Mouse (Mus musculus): ENCODE measurements around the gene Polr2a. TPM values are rescaled to one million over a fixed set of nuclear protein-coding genes. Genes with fewer than 3 reads are reported as not detected.

The Polr2a gene
- polyA plus RNA-seq, 1 experiment from 2014 or later, result 14.0 TPM

DNA sequence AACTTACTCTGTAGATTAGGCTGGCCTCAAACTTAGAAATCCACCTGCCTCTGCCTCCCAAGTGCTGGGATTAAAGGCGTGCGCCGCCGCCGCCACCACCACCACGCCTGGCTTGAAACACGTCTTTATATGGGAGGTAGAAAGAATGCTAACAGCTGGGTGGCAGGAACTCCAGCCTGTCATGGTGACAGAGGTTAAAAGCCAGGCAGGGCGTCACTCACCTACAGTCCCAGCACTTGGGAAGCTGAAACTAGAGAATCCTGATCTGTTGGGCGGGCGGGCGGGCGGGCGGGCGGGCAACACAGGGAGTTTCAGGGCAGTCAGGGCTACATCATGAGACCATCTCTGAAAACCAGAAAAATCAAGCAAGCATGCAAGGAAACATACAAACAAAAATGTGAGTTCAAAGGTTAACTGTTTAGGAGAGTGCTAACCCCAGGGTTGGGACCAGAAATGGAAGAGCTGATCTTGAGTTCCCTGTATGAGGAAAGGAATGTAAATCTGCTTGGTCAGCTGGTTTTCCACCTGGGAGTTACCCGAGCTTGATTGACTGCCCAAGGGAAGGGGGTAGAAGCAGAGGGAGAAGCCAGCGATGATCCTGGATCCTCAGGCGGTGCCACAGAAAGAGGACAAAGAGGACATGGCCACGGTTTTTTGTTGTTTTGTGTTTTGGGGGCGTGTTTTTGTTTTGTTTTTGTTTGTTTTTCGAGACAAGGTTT is 45.3 kb downstream of the Polr2a start:
- Histone ChIP-seq H3K9me3 (ENCODE audit: control insufficient read depth) (no peaks in the 10 kb centered on the region), H3K4me2 (replicated peaks; ENCODE audit: low read depth) (no peak overlapping the region), H3K27ac (ENCODE audit: low read depth, low read length) (no peak overlapping the region), H3K27me3 (replicated peaks; ENCODE audit: control insufficient read depth, insufficient read depth, low read length) (no peaks in the 10 kb centered on the region), H3K36me3 (ENCODE audit: control insufficient read depth, insufficient read depth) (no peaks in the 10 kb centered on the region), H3K4me3 (ENCODE audit: low read depth, low read length) (no peak overlapping the region), H3K9ac (ENCODE audit: low read depth, low read length) (no peak overlapping the region), H3K4me1 (replicated peaks; ENCODE audit: control insufficient read depth, insufficient read depth, low read length) (no peaks in the 10 kb centered on the region)
- TF ChIP-seq CTCF (IDR thresholded peaks at IDR 0.05; ENCODE audit: low read depth), result no peak
- 80% methylated on average over 20 of the region's 20 CpGs for WGBS
- no peak for ATAC-seq

DNA sequence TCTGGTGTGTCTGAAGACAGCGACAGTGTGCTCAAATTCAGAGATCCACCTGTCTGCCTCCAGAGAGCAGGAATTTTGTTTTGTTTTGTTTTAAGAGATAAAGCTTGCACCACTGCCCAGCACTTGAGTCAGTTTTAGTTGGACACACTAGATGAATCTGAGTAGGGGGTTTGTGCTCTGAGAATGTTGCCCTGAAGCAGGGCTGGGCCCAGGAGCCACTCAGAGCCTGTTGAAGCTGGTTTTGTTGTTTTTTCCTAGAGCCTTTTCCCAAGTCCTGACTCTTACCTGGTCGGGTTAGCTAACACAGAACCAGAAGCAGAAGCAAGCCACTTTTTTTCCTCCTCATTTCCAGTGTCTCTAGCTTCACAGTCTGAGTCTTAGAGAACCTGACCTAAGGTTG is 47.4 kb downstream of the Polr2a start:
- no peaks in the 10 kb centered on the region for H3K4me1 ChIP-seq (replicated peaks; ENCODE audit: control insufficient read depth, insufficient read depth, low read length)
- H3K36me3 ChIP-seq (ENCODE audit: control insufficient read depth, insufficient read depth), result no peaks in the 10 kb centered on the region

DNA sequence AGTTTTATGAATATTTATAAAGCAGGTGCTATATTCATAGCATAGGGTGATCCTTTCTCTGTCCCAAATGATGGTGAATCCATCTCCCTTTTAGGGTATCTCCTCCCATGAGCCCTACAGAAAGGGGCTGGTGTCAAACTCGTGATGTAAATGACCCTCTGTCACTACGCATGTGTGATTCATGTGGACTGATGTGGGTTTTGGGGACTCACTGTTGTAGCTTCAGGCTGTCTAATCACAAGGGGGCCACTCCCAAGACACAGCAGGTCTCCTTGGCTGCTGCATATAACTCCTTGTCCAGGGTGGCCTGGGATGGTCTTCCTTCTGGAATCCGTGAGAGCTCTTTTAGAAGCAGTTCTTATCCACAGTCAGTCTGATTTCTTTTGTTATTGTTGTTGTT is 48.0 kb downstream of the Polr2a start:
- TF ChIP-seq CTCF (IDR thresholded peaks at IDR 0.05; ENCODE audit: low read depth), result no peak
- no peak overlapping the region for H3K4me2 ChIP-seq (replicated peaks; ENCODE audit: low read depth)
- no peaks in the 10 kb centered on the region for H3K27me3 ChIP-seq (replicated peaks; ENCODE audit: control insufficient read depth, insufficient read depth, low read length)
- no peaks in the 10 kb centered on the region for H3K36me3 ChIP-seq (ENCODE audit: control insufficient read depth, insufficient read depth)
- no peak overlapping the region for H3K9ac ChIP-seq (ENCODE audit: low read depth, low read length)
- H3K4me3 ChIP-seq (ENCODE audit: low read depth, low read length), result no peak overlapping the region
- H3K4me1 ChIP-seq (replicated peaks; ENCODE audit: control insufficient read depth, insufficient read depth, low read length), result no peaks in the 10 kb centered on the region
- no peak overlapping the region for H3K27ac ChIP-seq (ENCODE audit: low read depth, low read length)
- 76% methylated on average over 3 of the region's 3 CpGs for WGBS
- H3K9me3 ChIP-seq (ENCODE audit: control insufficient read depth), result no peaks in the 10 kb centered on the region
- no peak for ATAC-seq

More for the DNA sequence above, 47.4 kb downstream of the Polr2a start:
- Histone ChIP-seq H3K27me3 (replicated peaks; ENCODE audit: control insufficient read depth, insufficient read depth, low read length) (no peaks in the 10 kb centered on the region), H3K27ac (ENCODE audit: low read depth, low read length) (no peak overlapping the region), H3K9me3 (ENCODE audit: control insufficient read depth) (no peaks in the 10 kb centered on the region), H3K4me3 (ENCODE audit: low read depth, low read length) (no peak overlapping the region), H3K4me2 (replicated peaks; ENCODE audit: low read depth) (no peak overlapping the region), H3K9ac (ENCODE audit: low read depth, low read length) (no peak overlapping the region)
- TF ChIP-seq CTCF (IDR thresholded peaks at IDR 0.05; ENCODE audit: low read depth), result no peak
- no peak for ATAC-seq
- 69% methylated on average over 2 of the region's 2 CpGs for WGBS

DNA sequence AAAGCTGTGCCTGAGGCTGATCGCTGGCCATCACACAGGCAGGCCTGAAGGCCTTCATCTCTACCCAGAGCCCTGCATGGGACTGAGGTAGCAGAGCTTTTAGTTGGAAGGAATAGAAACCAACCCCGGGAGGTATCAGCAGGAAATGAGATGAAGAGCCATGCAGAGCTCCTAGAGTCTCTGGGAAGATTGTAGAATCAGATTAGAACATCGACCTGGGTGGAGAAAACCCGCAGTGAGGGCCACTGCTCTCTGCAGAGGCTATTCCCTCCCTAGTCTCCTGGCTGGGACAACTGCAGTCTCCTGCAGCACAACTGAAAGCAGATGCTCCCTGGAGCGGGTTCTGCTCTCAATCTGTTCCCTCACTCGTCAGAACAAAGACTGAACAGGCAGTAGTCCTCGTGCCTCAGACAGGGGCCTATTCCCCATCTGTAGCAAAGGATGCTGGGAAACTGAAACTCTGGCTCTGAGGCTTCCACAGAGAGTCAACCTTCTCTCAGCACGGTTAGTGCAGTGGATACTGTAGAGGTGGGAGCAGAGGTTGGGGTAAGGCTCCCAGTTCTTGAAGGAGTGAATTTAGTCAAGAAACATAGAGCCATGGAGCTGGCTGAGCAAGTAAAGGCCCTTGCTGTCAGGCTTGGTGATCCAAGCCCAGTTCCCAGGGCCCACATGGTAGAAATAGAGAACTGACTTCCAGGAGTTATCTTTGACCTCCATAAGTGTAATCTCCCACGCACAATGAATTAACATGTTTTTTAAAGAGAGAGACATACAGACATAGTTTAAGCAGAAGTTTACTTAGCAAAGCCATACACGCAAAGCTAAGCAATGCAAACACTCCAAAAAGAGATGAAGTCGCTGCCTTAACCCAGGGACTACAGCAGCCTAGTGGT is 48.6 kb downstream of the Polr2a start:
- no peak overlapping the region for H3K4me2 ChIP-seq (replicated peaks; ENCODE audit: low read depth)
- H3K4me1 ChIP-seq (replicated peaks; ENCODE audit: control insufficient read depth, insufficient read depth, low read length), result no peaks in the 10 kb centered on the region
- TF ChIP-seq CTCF (IDR thresholded peaks at IDR 0.05; ENCODE audit: low read depth), result no peak
- H3K36me3 ChIP-seq (ENCODE audit: control insufficient read depth, insufficient read depth), result no peaks in the 10 kb centered on the region
- H3K4me3 ChIP-seq (ENCODE audit: low read depth, low read length), result no peak overlapping the region
- H3K9ac ChIP-seq (ENCODE audit: low read depth, low read length), result no peak overlapping the region
- no peak for ATAC-seq
- no peak overlapping the region for H3K27ac ChIP-seq (ENCODE audit: low read depth, low read length)
- H3K9me3 ChIP-seq (ENCODE audit: control insufficient read depth), result no peaks in the 10 kb centered on the region
- 54% methylated on average over 11 of the region's 11 CpGs for WGBS
- H3K27me3 ChIP-seq (replicated peaks; ENCODE audit: control insufficient read depth, insufficient read depth, low read length), result no peaks in the 10 kb centered on the region

DNA sequence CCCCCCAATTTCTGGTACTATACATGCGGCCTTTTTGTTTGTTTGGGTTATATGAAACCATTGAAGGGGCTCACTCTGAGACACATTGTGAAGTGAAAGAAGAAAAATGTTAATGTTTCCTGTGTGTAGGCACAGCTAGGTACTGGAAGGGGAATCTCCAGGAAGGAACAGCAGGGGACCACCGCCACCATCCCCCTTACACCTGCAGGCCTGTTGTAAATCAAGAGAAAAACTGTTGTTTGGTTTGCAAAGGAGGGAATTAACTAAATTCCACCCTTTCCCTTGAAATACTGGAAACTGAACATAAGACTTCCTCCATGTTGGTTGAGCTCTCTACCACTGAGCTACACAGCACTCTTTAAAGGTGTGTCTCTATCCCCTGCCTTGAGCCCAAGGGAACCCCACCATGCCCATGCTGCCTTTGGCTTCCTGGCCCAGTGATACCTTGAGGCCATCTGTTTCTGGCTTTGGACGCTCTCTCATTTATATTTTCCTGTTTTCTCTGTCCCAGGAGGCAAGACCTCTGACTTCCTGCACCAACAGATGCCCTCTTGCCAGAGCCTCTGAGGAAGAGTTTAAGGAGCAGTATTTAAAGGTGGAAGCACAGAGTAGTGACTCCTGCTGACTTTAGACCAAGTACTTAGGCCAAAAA is 49.7 kb downstream of the Polr2a start:
- Histone ChIP-seq H3K9ac (ENCODE audit: low read depth, low read length) (no peak overlapping the region), H3K4me1 (replicated peaks; ENCODE audit: control insufficient read depth, insufficient read depth, low read length) (no peaks in the 10 kb centered on the region), H3K9me3 (ENCODE audit: control insufficient read depth) (no peaks in the 10 kb centered on the region), H3K36me3 (ENCODE audit: control insufficient read depth, insufficient read depth) (no peaks in the 10 kb centered on the region), H3K4me2 (replicated peaks; ENCODE audit: low read depth) (no peak overlapping the region), H3K27me3 (replicated peaks; ENCODE audit: control insufficient read depth, insufficient read depth, low read length) (no peaks in the 10 kb centered on the region), H3K27ac (ENCODE audit: low read depth, low read length) (no peak overlapping the region), H3K4me3 (ENCODE audit: low read depth, low read length) (no peak overlapping the region)
- 84% methylated on average over 3 of the region's 3 CpGs for WGBS
- no peak for TF ChIP-seq CTCF (IDR thresholded peaks at IDR 0.05; ENCODE audit: low read depth)
- ATAC-seq, result no peak

DNA sequence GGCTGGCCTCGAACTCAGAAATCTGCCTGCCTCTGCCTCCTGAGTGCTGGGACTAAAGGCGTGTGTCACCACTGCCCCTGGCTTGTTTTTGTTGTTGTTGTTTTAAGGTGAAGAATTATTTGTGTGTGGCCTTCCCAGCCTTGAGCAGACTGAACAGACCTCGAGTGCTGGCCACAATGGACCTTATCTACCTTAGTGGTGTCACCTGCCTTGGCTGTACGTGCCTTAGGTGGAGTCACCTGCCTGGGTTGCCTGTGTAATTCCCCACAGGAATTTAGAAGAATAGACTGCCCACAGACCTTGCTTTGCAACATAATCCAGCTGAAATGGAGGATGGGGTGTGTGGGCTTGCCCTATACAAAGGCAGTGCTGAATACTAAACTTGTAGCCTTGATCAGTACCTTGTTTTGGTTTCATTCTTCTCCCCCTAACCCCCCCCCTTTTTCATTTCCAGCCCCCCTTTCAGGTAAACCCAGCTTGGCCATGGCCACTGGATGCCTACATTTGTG is 50.5 kb downstream of the Polr2a start:
- Histone ChIP-seq H3K36me3 (ENCODE audit: control insufficient read depth, insufficient read depth) (no peaks in the 10 kb centered on the region), H3K4me2 (replicated peaks; ENCODE audit: low read depth) (no peak overlapping the region), H3K9ac (ENCODE audit: low read depth, low read length) (no peak overlapping the region), H3K27ac (ENCODE audit: low read depth, low read length) (no peak overlapping the region), H3K4me3 (ENCODE audit: low read depth, low read length) (no peak overlapping the region), H3K27me3 (replicated peaks; ENCODE audit: control insufficient read depth, insufficient read depth, low read length) (no peaks in the 10 kb centered on the region), H3K4me1 (replicated peaks; ENCODE audit: control insufficient read depth, insufficient read depth, low read length) (no peaks in the 10 kb centered on the region), H3K9me3 (ENCODE audit: control insufficient read depth) (no peaks in the 10 kb centered on the region)
- 76% methylated on average over 4 of the region's 4 CpGs for WGBS
- ATAC-seq, result no peak
- TF ChIP-seq CTCF (IDR thresholded peaks at IDR 0.05; ENCODE audit: low read depth), result no peak

Data from intestine, postnatal 0 days (tissue).